Mouse (Mus musculus): ENCODE results near the gene Arid3c. TPM values are rescaled to one million over a fixed set of nuclear protein-coding genes. Genes with fewer than 3 reads are reported as not detected.
"Not testable (repeated sequence)": the region's sequence is repeated elsewhere in the genome, so short reads cannot be mapped to it uniquely, and the experiment has no call there.

Gene Arid3c
- polyA plus RNA-seq, 1 experiment = not detected

- not testable (repeated sequence) for H3K36me3 ChIP-seq (ENCODE audit: control insufficient read depth, insufficient read depth, low read length); H3K4me3 ChIP-seq (ENCODE audit: extremely low read depth, insufficient read depth, insufficient read length); DNase-seq (ENCODE audit: low read depth in 1 of 2, low spot score in 2 of 2); H3K27ac ChIP-seq (ENCODE audit: insufficient read depth, low read length); H3K4me1 ChIP-seq (ENCODE audit: control insufficient read depth, insufficient read depth, insufficient read length); H3K27me3 ChIP-seq (ENCODE audit: control insufficient read depth, insufficient read depth, low read length)
- WGBS = 15% methylated on average over 4 of the region's 4 CpGs
These were observed 37.4 kb downstream of the Arid3c start for GRCm38 (mm10) chr4:41693511-41693910.

- not testable (repeated sequence) for H3K36me3 ChIP-seq (ENCODE audit: control insufficient read depth, insufficient read depth, low read length); H3K27ac ChIP-seq (ENCODE audit: insufficient read depth, low read length); H3K4me3 ChIP-seq (ENCODE audit: extremely low read depth, insufficient read depth, insufficient read length); DNase-seq (ENCODE audit: low read depth in 1 of 2, low spot score in 2 of 2); H3K27me3 ChIP-seq (ENCODE audit: control insufficient read depth, insufficient read depth, low read length); H3K4me1 ChIP-seq (ENCODE audit: control insufficient read depth, insufficient read depth, insufficient read length)
- WGBS = no CpG with 5 or more reads among the region's 4 CpGs
These were observed 40.9 kb downstream of the Arid3c start for GRCm38 (mm10) chr4:41690014-41690413.

- 83% methylated on average over 1 of the region's 1 CpGs for WGBS
- H3K36me3 ChIP-seq (ENCODE audit: control insufficient read depth, insufficient read depth, low read length); H3K4me1 ChIP-seq (ENCODE audit: control insufficient read depth, insufficient read depth, insufficient read length); H3K4me3 ChIP-seq (ENCODE audit: extremely low read depth, insufficient read depth, insufficient read length); H3K27ac ChIP-seq (ENCODE audit: insufficient read depth, low read length); DNase-seq (ENCODE audit: low read depth in 1 of 2, low spot score in 2 of 2); H3K27me3 ChIP-seq (ENCODE audit: control insufficient read depth, insufficient read depth, low read length): not testable (repeated sequence)
These were observed 42.4 kb downstream of the Arid3c start for GRCm38 (mm10) chr4:41688562-41688961.

GRCm38 (mm10) chr4:41685882-41686492 lies 45.0 kb downstream of the Arid3c start:
- 63% methylated on average over 10 of the region's 10 CpGs for WGBS
- H3K27ac ChIP-seq (ENCODE audit: insufficient read depth, low read length); H3K27me3 ChIP-seq (ENCODE audit: control insufficient read depth, insufficient read depth, low read length); H3K4me3 ChIP-seq (ENCODE audit: extremely low read depth, insufficient read depth, insufficient read length); DNase-seq (ENCODE audit: low read depth in 1 of 2, low spot score in 2 of 2); H3K36me3 ChIP-seq (ENCODE audit: control insufficient read depth, insufficient read depth, low read length); H3K4me1 ChIP-seq (ENCODE audit: control insufficient read depth, insufficient read depth, insufficient read length): not testable (repeated sequence)

GRCm38 (mm10) chr4:41684931-41685453 lies 46.0 kb downstream of the Arid3c start:
- not testable (repeated sequence) for H3K36me3 ChIP-seq (ENCODE audit: control insufficient read depth, insufficient read depth, low read length); H3K4me1 ChIP-seq (ENCODE audit: control insufficient read depth, insufficient read depth, insufficient read length); DNase-seq (ENCODE audit: low read depth in 1 of 2, low spot score in 2 of 2); H3K27ac ChIP-seq (ENCODE audit: insufficient read depth, low read length); H3K4me3 ChIP-seq (ENCODE audit: extremely low read depth, insufficient read depth, insufficient read length); H3K27me3 ChIP-seq (ENCODE audit: control insufficient read depth, insufficient read depth, low read length)
- 5% methylated on average over 13 of the region's 14 CpGs for whole genome bisulfite sequencing

- not testable (repeated sequence) for H3K4me1 ChIP-seq (ENCODE audit: control insufficient read depth, insufficient read depth, insufficient read length); DNase-seq (ENCODE audit: low read depth in 1 of 2, low spot score in 2 of 2); H3K27ac ChIP-seq (ENCODE audit: insufficient read depth, low read length); H3K4me3 ChIP-seq (ENCODE audit: extremely low read depth, insufficient read depth, insufficient read length); H3K36me3 ChIP-seq (ENCODE audit: control insufficient read depth, insufficient read depth, low read length); H3K27me3 ChIP-seq (ENCODE audit: control insufficient read depth, insufficient read depth, low read length)
- 10% methylated on average over 22 of the region's 27 CpGs for WGBS
These were observed 46.6 kb downstream of the Arid3c start for GRCm38 (mm10) chr4:41684131-41684930.

GRCm38 (mm10) chr4:41683303-41683702 lies 47.6 kb downstream of the Arid3c start:
- not testable (repeated sequence) for DNase-seq (ENCODE audit: low read depth in 1 of 2, low spot score in 2 of 2); H3K36me3 ChIP-seq (ENCODE audit: control insufficient read depth, insufficient read depth, low read length); H3K4me3 ChIP-seq (ENCODE audit: extremely low read depth, insufficient read depth, insufficient read length); H3K4me1 ChIP-seq (ENCODE audit: control insufficient read depth, insufficient read depth, insufficient read length); H3K27me3 ChIP-seq (ENCODE audit: control insufficient read depth, insufficient read depth, low read length); H3K27ac ChIP-seq (ENCODE audit: insufficient read depth, low read length)
- WGBS = 8% methylated on average over 5 of the region's 27 CpGs

GRCm38 (mm10) chr4:41682789-41683188 lies 48.2 kb downstream of the Arid3c start:
- 29% methylated on average over 6 of the region's 6 CpGs for WGBS
- TF ChIP-seq CTCF (IDR thresholded peaks at IDR 0.05; ENCODE audit: extremely low read depth, insufficient read depth, insufficient read length, insufficient replicate concordance) (no peak), POLR2A (IDR thresholded peaks at IDR 0.05; ENCODE audit: low read depth, low read length) (no peak)

More at GRCm38 (mm10) chr4:41682789-41683188, 48.2 kb downstream of the Arid3c start:
- DNase-seq (ENCODE audit: low read depth in 1 of 2, low spot score in 2 of 2) = no peak
- Histone ChIP-seq H3K4me3 (ENCODE audit: extremely low read depth, insufficient read depth, insufficient read length) (no peak overlapping the region), H3K27me3 (ENCODE audit: control insufficient read depth, insufficient read depth, low read length) (no peaks in the 10 kb centered on the region), H3K36me3 (ENCODE audit: control insufficient read depth, insufficient read depth, low read length) (no peaks in the 10 kb centered on the region), H3K4me1 (ENCODE audit: control insufficient read depth, insufficient read depth, insufficient read length) (no peaks in the 10 kb centered on the region), H3K27ac (ENCODE audit: insufficient read depth, low read length) (no peak overlapping the region)

Measured in spleen, adult 2 months (tissue).